Mouse (Mus musculus): Measurements from ENCODE around the gene Asxl2.

The Asxl2 gene

DNA sequence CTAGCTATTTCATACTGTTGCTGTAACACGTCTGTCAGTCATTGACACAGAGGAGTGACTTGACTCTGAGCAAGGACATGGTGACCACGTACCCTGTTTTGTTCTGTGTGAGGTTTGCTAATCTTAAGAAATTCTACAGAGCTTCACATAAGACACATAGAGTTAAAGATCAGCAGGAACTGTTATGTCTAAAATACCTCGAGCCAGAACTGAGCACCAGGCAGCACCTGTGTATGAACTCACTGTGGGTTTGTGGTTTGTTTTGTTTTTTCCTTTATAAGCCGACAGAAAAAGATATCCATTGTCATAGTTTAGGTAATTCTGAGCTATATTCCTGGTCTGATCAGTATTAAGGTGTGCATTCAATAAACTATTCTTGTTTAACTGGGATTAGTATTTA is 120.8 kb downstream of the Asxl2 start:
- no peak for DNase-seq

DNA sequence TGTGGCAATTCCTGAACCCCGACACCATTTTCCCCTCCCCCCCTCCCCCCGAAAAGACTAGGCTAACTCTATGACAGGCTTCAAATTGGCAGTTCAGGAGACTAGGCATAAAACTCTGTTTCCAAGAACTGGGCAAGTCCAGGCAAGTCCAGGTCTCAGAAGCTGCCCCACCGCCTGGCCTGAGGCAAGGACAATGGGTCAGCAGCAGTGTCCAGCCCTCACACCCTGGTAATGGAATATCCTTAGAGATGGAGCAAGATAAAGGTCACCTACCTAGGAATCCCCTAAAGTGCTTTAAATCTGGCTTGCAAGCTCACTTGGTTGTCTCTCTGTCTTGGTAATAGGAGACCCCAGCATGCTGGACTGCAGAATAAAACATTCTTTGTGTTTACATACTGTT is 121.3 kb downstream of the Asxl2 start:
- DNase-seq, result peak in 1 of 2 experiments; percentile 19

DNA sequence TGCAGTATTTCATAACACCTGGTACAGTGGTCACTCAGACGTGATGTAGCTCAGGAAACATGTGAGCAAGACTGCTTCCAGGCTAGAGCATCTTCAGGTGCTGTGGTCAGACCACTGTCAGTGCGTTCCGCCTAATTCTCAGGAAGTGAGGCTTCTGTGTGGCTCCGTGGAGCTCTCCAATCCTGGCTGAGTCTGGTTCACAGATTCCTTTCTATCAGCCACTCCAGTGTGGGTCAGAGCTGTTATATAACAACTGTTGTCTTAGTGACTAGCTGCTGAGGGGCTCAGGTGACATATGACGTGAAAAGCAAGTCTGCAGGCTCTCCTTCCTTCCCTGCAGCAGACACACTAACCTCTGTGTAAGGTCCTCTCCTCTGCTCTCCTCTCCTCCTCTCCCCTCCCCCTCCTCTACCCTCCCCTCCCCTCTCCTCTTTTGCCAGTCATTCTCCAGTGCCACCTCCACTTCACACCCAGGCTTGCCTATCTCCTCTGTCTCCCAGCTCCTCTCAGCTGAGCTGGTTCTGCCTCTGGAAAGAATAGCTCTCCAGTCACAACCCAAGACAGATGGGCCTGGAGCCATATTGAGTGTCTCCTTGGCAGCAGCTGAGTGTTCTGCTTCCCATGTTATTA is 122.0 kb downstream of the Asxl2 start:
- DNase-seq, result peak in 1 of 2 experiments; percentile 25

GRCm38 (mm10) chr12:3550280-3550679 is 123.6 kb downstream of the Asxl2 start:
- DNase-seq, result no peak

Data from thymus, postnatal 36 days (tissue).